Mouse (Mus musculus) megakaryocyte, embryonic 14.5 days (primary cell): Measurements from ENCODE around the gene Hs3st4.

ENCODE experiments used
- FLI1 ChIP-seq: IDR thresholded peaks from 2 replicates; pipeline ENCODE4 v1.6.1; 2012; ENCODE audit warnings: low read length, inconsistent platforms, mixed read lengths
- GATA1 ChIP-seq: IDR thresholded peaks from 3 replicates; pipeline ENCODE4 v1.6.1; 2012; ENCODE audit warnings: mixed read lengths, low read length, inconsistent platforms, borderline replicate concordance

- TF ChIP-seq GATA1 (no peak), FLI1 (no peak)
These were observed 9.5 kb downstream of the Hs3st4 start for GRCm38 (mm10) chr7:123992121-123992520.
